Mouse (Mus musculus): ENCODE measurements around the gene Kctd5. TPM values are rescaled to one million over a fixed set of nuclear protein-coding genes. Genes with fewer than 3 reads are reported as not detected.

Kctd5 gene
- polyA plus RNA-seq (2014; fragmentation: Illumina TruSeq; extraction: RNeasy Lipid Tissue Mini Kit (QIAGEN cat#74804); ENCODE audit: low read depth, low replicate concordance) = 96.7 TPM

GRCm38 (mm10) chr17:24072919-24073696 lies at the start of gene Kctd5:
Gene Kctd5 (minus strand): TSS chr17:24073485.

GRCm38 (mm10) chr17:24037844-24038243 lies 35.4 kb downstream of the Kctd5 start, which contains the start of gene Prss27:
Gene Prss27 (plus strand): TSS chr17:24038144.

GRCm38 (mm10) chr17:23997901-23998300 lies 75.4 kb downstream of the Kctd5 start, which contains the start of gene Prss22:
Gene Prss22 (minus strand): TSS chr17:23998100.

Other genes starting within 250 kb of the Kctd5 start
- 15.1 TPM for gene Elob, start 244.3 kb downstream of the Kctd5 start, polyA plus RNA-seq (2014; fragmentation: Illumina TruSeq; extraction: RNeasy Lipid Tissue Mini Kit (QIAGEN cat#74804); ENCODE audit: low read depth, low replicate concordance)
- gene Prss33, start 237.4 kb downstream of the Kctd5 start, polyA plus RNA-seq (2014; fragmentation: Illumina TruSeq; extraction: RNeasy Lipid Tissue Mini Kit (QIAGEN cat#74804); ENCODE audit: low read depth, low replicate concordance) = not detected
- gene Prss32, start 229.6 kb downstream of the Kctd5 start, polyA plus RNA-seq (2014; fragmentation: Illumina TruSeq; extraction: RNeasy Lipid Tissue Mini Kit (QIAGEN cat#74804); ENCODE audit: low read depth, low replicate concordance) = 115 TPM
- gene Prss41, start 229.3 kb downstream of the Kctd5 start, polyA plus RNA-seq (2014; fragmentation: Illumina TruSeq; extraction: RNeasy Lipid Tissue Mini Kit (QIAGEN cat#74804); ENCODE audit: low read depth, low replicate concordance) = 1.9 TPM
- gene Prss21, start 205.4 kb downstream of the Kctd5 start, polyA plus RNA-seq (2014; fragmentation: Illumina TruSeq; extraction: RNeasy Lipid Tissue Mini Kit (QIAGEN cat#74804); ENCODE audit: low read depth, low replicate concordance) = not detected
- not detected for gene Dcpp1, start 192.6 kb downstream of the Kctd5 start, polyA plus RNA-seq (2014; fragmentation: Illumina TruSeq; extraction: RNeasy Lipid Tissue Mini Kit (QIAGEN cat#74804); ENCODE audit: low read depth, low replicate concordance)
- gene Dcpp2, start 192.6 kb downstream of the Kctd5 start, polyA plus RNA-seq (2014; fragmentation: Illumina TruSeq; extraction: RNeasy Lipid Tissue Mini Kit (QIAGEN cat#74804); ENCODE audit: low read depth, low replicate concordance) = not detected
- not detected for gene Dcpp3, start 156.0 kb downstream of the Kctd5 start, polyA plus RNA-seq (2014; fragmentation: Illumina TruSeq; extraction: RNeasy Lipid Tissue Mini Kit (QIAGEN cat#74804); ENCODE audit: low read depth, low replicate concordance)
- gene Sbp, start 131.8 kb downstream of the Kctd5 start, polyA plus RNA-seq (2014; fragmentation: Illumina TruSeq; extraction: RNeasy Lipid Tissue Mini Kit (QIAGEN cat#74804); ENCODE audit: low read depth, low replicate concordance) = not detected
- not detected for gene Sbpl, start 118.2 kb downstream of the Kctd5 start, polyA plus RNA-seq (2014; fragmentation: Illumina TruSeq; extraction: RNeasy Lipid Tissue Mini Kit (QIAGEN cat#74804); ENCODE audit: low read depth, low replicate concordance)
- 32.7 TPM for gene Prss30, start 92.9 kb downstream of the Kctd5 start, polyA plus RNA-seq (2014; fragmentation: Illumina TruSeq; extraction: RNeasy Lipid Tissue Mini Kit (QIAGEN cat#74804); ENCODE audit: low read depth, low replicate concordance)
- gene Prss22, start 75.4 kb downstream of the Kctd5 start, polyA plus RNA-seq (2014; fragmentation: Illumina TruSeq; extraction: RNeasy Lipid Tissue Mini Kit (QIAGEN cat#74804); ENCODE audit: low read depth, low replicate concordance) = not detected
- not detected for gene Prss27, start 35.3 kb downstream of the Kctd5 start, polyA plus RNA-seq (2014; fragmentation: Illumina TruSeq; extraction: RNeasy Lipid Tissue Mini Kit (QIAGEN cat#74804); ENCODE audit: low read depth, low replicate concordance)
- 58.3 TPM for gene Pdpk1, start 77.4 kb upstream of the Kctd5 start, polyA plus RNA-seq (2014; fragmentation: Illumina TruSeq; extraction: RNeasy Lipid Tissue Mini Kit (QIAGEN cat#74804); ENCODE audit: low read depth, low replicate concordance)
- gene Amdhd2, start 90.3 kb upstream of the Kctd5 start, polyA plus RNA-seq (2014; fragmentation: Illumina TruSeq; extraction: RNeasy Lipid Tissue Mini Kit (QIAGEN cat#74804); ENCODE audit: low read depth, low replicate concordance) = 1.7 TPM
- gene Atp6v0c, start 96.2 kb upstream of the Kctd5 start, polyA plus RNA-seq (2014; fragmentation: Illumina TruSeq; extraction: RNeasy Lipid Tissue Mini Kit (QIAGEN cat#74804); ENCODE audit: low read depth, low replicate concordance) = 41.7 TPM
- 21.1 TPM for gene Tbc1d24, start 132.1 kb upstream of the Kctd5 start, polyA plus RNA-seq (2014; fragmentation: Illumina TruSeq; extraction: RNeasy Lipid Tissue Mini Kit (QIAGEN cat#74804); ENCODE audit: low read depth, low replicate concordance)
- 0.16 TPM for gene Ntn3, start 136.0 kb upstream of the Kctd5 start, polyA plus RNA-seq (2014; fragmentation: Illumina TruSeq; extraction: RNeasy Lipid Tissue Mini Kit (QIAGEN cat#74804); ENCODE audit: low read depth, low replicate concordance)
- gene Tedc2, start 147.4 kb upstream of the Kctd5 start, polyA plus RNA-seq (2014; fragmentation: Illumina TruSeq; extraction: RNeasy Lipid Tissue Mini Kit (QIAGEN cat#74804); ENCODE audit: low read depth, low replicate concordance) = 2.2 TPM
- 0.98 TPM for gene Ccnf, start 178.0 kb upstream of the Kctd5 start, polyA plus RNA-seq (2014; fragmentation: Illumina TruSeq; extraction: RNeasy Lipid Tissue Mini Kit (QIAGEN cat#74804); ENCODE audit: low read depth, low replicate concordance)

All from sigmoid colon, adult 10 weeks (tissue).